Mouse (Mus musculus) small intestine, adult 2 months (tissue): ENCODE measurements around the gene Shbg.

ENCODE experiments used
- CTCF ChIP-seq: fragments of 200-500 bp; IDR thresholded peaks from 2 replicates; pipeline ENCODE4 v1.5.1; 2012; ENCODE audit warnings: low read depth, mild to moderate bottlenecking, control low read depth, inconsistent platforms, low read length, moderate library complexity, mixed read lengths; ENCODE audit not compliant: insufficient replicate concordance, insufficient read length; ENCODE audit errors: extremely low read depth
- POLR2A ChIP-seq: fragments of 200-500 bp; IDR thresholded peaks from 2 replicates; pipeline ENCODE4 v1.6.1; 2012; ENCODE audit warnings: low read depth, mild to moderate bottlenecking, control low read depth, inconsistent platforms, low read length, moderate library complexity

- no peak for TF ChIP-seq POLR2A
- TF ChIP-seq CTCF, result no peak
Measured at GRCm38 (mm10) chr11:69576307-69576706, 41.4 kb downstream of the Shbg start.
